Mouse (Mus musculus) brain, embryonic 14.5 days (tissue): ENCODE results near the gene Robo1.

Experiments used
- CTCF ChIP-seq: fragments of 200-500 bp; IDR thresholded peaks from 2 replicates; pipeline ENCODE4 v1.5.1; 2012; ENCODE audit warnings: inconsistent platforms, mild to moderate bottlenecking, moderate library complexity, borderline replicate concordance; ENCODE audit not compliant: insufficient read depth, insufficient read length; ENCODE audit errors: extremely low read depth
- POLR2A ChIP-seq: fragments of 200-500 bp; IDR thresholded peaks from 2 replicates; pipeline ENCODE4 v1.6.1; 2012; ENCODE audit warnings: mild to moderate bottlenecking, inconsistent platforms, borderline replicate concordance; ENCODE audit not compliant: poor library complexity, insufficient read depth, insufficient read length, severe bottlenecking; ENCODE audit errors: extremely low read depth

DNA sequence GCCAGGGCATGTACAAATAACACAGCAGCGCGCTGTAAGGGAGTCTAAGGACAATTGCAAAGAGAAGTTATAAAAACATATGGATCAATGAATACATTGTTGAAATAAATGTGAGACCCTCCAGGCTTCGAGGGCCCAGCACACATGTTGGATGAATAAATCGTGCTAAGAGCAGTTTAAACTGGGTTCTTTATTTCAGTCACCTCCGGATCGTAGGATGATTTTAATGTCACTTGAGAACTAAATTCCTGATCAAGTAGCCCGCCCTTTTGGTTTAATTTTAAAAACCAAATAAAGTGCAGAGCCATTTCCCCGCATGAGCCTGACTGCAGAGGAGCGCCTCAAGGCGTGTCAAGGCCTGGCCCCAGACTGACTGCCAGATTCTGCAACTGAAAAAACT is 150.5 kb downstream of the Robo1 start:
- no peak for TF ChIP-seq CTCF
- TF ChIP-seq POLR2A: no peak
